Mouse (Mus musculus): ENCODE measurements around the gene Cpeb1. TPM values are rescaled to one million over a fixed set of nuclear protein-coding genes. Genes with fewer than 3 reads are reported as not detected.

The Cpeb1 gene
- polyA plus RNA-seq, 1 experiment from 2014 or later, result 1.4 TPM

- H3K27me3 ChIP-seq (ENCODE audit: control insufficient read depth, insufficient read depth, low read length), result no peaks in the 10 kb centered on the region
- ATAC-seq (ENCODE audit: low FRiP score) (no peak), DNase-seq (ENCODE audit: low spot score, missing footprints) (peak; percentile 90)
- H3K9me3 ChIP-seq (ENCODE audit: control insufficient read depth, low read length), result no peaks in the 10 kb centered on the region
- no peak overlapping the region for H3K4me3 ChIP-seq (ENCODE audit: low read depth, low read length)
- no peak overlapping the region for H3K27ac ChIP-seq (ENCODE audit: low read depth, low read length)
- no peak overlapping the region for H3K4me2 ChIP-seq
- 82% methylated on average over 4 of the region's 4 CpGs for WGBS
- peaks cover 16% of the 10 kb centered on the region; the same call in 1 of the 2 replicates for H3K36me3 ChIP-seq (ENCODE audit: control insufficient read depth, insufficient read depth, low read length)
- no peak overlapping the region for H3K9ac ChIP-seq (ENCODE audit: low read length)
- peaks cover 25% of the 10 kb centered on the region for H3K4me1 ChIP-seq (ENCODE audit: control insufficient read depth, insufficient read depth, low read length)
These were observed 115.5 kb downstream of the Cpeb1 start for GRCm38 (mm10) chr7:81339783-81340182.

DNA sequence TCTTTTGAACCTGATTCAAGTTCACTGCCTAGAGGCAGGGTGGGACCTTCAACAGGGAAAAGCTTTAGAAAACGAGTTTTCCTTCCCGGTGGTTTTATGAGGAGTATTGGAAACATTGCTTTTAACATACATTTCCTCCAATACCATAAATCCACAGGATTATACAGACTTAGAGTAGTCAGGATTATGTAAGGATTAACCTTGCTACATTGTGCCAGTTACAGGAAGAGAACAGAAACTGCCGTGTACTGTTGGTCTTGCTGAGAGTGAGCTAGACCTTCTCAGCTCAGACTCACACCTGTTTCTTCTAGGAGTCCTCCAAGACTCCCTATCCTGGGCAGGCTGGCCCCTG lies 116.8 kb downstream of the Cpeb1 start:
- Histone ChIP-seq H3K9me3 (ENCODE audit: control insufficient read depth, low read length) (no peaks in the 10 kb centered on the region), H3K36me3 (ENCODE audit: control insufficient read depth, insufficient read depth, low read length) (peaks cover 16% of the 10 kb centered on the region; the same call in 1 of the 2 replicates), H3K27me3 (ENCODE audit: control insufficient read depth, insufficient read depth, low read length) (no peaks in the 10 kb centered on the region), H3K27ac (ENCODE audit: low read depth, low read length) (no peak overlapping the region), H3K4me2 (no peak overlapping the region), H3K4me3 (ENCODE audit: low read depth, low read length) (no peak overlapping the region), H3K4me1 (ENCODE audit: control insufficient read depth, insufficient read depth, low read length) (peaks cover 19% of the 10 kb centered on the region), H3K9ac (ENCODE audit: low read length) (no peak overlapping the region)
- no peak for ATAC-seq (ENCODE audit: low FRiP score)
- DNase-seq (ENCODE audit: low spot score, missing footprints), result peak; percentile 75
- WGBS, result 82% methylated on average over 3 of the region's 3 CpGs

DNA sequence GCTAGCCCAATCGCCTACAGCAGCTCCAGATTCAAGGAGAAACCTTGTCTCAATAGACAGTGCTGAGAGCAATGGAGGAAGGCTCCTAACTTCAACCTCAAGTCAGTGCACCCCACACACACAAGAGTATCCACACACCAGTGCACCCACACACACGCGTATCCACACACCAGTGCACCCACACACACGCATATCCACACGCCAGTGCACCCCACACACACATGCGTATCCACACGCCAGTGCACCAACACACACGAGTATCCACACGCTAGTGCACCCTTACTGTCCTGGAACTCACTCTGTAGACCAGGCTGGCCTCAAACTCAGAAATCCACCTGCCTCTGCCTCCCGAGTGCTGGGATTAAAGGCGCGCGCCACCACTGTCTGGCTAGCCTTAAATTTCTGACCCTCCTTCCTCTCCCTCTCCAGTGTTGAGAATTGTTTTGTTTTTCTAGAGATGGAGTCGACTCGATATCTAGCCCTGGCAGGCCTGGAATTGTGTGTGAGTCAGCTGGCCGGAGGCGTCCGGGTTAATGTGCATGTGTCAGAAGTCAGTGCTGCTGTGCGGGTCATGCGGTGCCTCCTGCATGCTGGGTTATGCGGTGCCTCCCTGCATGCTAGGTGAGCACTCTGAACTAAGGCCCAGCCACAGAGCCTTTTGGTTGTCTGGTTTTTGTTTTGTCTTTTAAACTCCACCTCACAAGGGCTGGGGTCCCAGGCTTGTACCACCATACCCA lies 117.3 kb downstream of the Cpeb1 start:
- peaks cover 16% of the 10 kb centered on the region; the same call in 1 of the 2 replicates for H3K36me3 ChIP-seq (ENCODE audit: control insufficient read depth, insufficient read depth, low read length)
- ATAC-seq (ENCODE audit: low FRiP score) (no peak), DNase-seq (ENCODE audit: low spot score, missing footprints) (peak; percentile 45)
- no peaks in the 10 kb centered on the region for H3K27me3 ChIP-seq (ENCODE audit: control insufficient read depth, insufficient read depth, low read length)
- no peak overlapping the region for H3K27ac ChIP-seq (ENCODE audit: low read depth, low read length)
- H3K9me3 ChIP-seq (ENCODE audit: control insufficient read depth, low read length), result no peaks in the 10 kb centered on the region
- H3K4me2 ChIP-seq, result no peak overlapping the region
- H3K4me1 ChIP-seq (ENCODE audit: control insufficient read depth, insufficient read depth, low read length), result peaks cover 14% of the 10 kb centered on the region
- no peak overlapping the region for H3K9ac ChIP-seq (ENCODE audit: low read length)
- no peak overlapping the region for H3K4me3 ChIP-seq (ENCODE audit: low read depth, low read length)
- WGBS, result 97% methylated on average over 21 of the region's 21 CpGs

DNA sequence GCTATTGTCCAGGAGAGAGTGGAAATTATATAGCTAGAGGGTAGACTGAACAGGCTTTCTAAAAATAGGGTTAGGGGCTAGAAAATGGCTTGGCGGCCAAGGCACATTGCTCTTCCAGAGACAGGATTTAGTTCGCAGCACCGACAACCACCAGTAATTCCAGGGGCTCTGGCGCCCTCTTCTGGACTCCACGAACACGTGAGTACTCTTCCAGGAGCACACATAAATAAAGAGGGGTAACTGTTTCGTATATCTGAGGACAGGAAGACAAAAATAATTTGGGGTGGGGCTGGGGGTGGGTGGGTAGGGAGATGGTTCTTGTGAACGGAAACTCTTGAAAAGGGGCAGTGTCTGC lies 118.9 kb downstream of the Cpeb1 start:
- Histone ChIP-seq H3K9me3 (ENCODE audit: control insufficient read depth, low read length) (no peaks in the 10 kb centered on the region), H3K4me1 (ENCODE audit: control insufficient read depth, insufficient read depth, low read length) (peaks cover 13% of the 10 kb centered on the region), H3K27ac (ENCODE audit: low read depth, low read length) (peak overlapping the region; percentile 79; the same call in 1 of the 2 replicates), H3K27me3 (ENCODE audit: control insufficient read depth, insufficient read depth, low read length) (no peaks in the 10 kb centered on the region), H3K4me2 (peak overlapping the region; percentile 22; the same call in 1 of the 2 replicates), H3K4me3 (ENCODE audit: low read depth, low read length) (no peak overlapping the region), H3K9ac (ENCODE audit: low read length) (peak overlapping the region; percentile 54; the same call in 1 of the 2 replicates), H3K36me3 (ENCODE audit: control insufficient read depth, insufficient read depth, low read length) (peaks cover 17% of the 10 kb centered on the region; the same call in 1 of the 2 replicates)
- no peak for ATAC-seq (ENCODE audit: low FRiP score)
- DNase-seq (ENCODE audit: low spot score, missing footprints), result peak; percentile 93
- WGBS, result 32% methylated on average over 8 of the region's 8 CpGs

DNA sequence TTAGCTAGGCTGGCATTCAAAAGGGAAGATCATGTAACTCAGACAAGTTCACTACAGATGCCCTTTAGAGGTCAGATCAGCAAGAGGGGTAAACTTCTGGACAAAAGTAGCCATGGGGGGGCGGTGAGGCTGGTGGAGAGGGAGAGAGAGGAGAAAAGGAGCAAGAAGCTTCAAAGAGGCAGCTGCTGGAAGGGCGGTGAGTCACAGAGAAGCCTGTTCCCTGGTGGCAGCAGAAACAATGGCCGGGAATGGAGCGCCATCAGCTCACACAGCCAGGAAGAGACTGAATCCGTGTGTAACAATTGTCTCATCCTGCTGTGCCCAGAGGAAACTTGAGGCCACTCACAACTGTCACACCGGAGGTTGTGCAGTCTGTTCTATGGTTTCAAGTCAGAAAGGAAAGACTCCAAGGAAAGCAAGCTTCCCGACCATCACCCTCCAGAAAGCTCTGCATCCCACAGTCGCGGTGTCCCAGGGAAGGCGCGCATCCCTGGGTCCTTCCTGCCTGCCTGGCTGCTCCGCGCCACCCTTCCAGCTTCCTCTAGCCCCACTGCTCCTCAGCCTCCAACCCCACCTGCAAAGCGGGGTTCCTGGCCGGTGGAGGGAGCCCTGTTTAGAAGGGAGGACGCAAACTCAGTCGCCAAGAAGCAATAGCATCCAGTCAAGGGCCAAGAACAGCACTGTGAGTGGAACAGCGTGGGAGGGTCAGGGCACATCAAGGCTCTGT lies 119.4 kb downstream of the Cpeb1 start:
- ATAC-seq (ENCODE audit: low FRiP score) (peak; percentile 67), DNase-seq (ENCODE audit: low spot score, missing footprints) (peak; percentile 92)
- Histone ChIP-seq H3K27me3 (ENCODE audit: control insufficient read depth, insufficient read depth, low read length) (no peaks in the 10 kb centered on the region), H3K27ac (ENCODE audit: low read depth, low read length) (peak overlapping the region; percentile 79), H3K9ac (ENCODE audit: low read length) (peak overlapping the region; percentile 54), H3K9me3 (ENCODE audit: control insufficient read depth, low read length) (no peaks in the 10 kb centered on the region), H3K36me3 (ENCODE audit: control insufficient read depth, insufficient read depth, low read length) (peaks cover 15% of the 10 kb centered on the region; the same call in 1 of the 2 replicates), H3K4me2 (peak overlapping the region; percentile 22; the same call in 1 of the 2 replicates), H3K4me1 (ENCODE audit: control insufficient read depth, insufficient read depth, low read length) (peaks cover 15% of the 10 kb centered on the region), H3K4me3 (ENCODE audit: low read depth, low read length) (no peak overlapping the region)
- WGBS, result 46% methylated on average over 18 of the region's 18 CpGs

DNA sequence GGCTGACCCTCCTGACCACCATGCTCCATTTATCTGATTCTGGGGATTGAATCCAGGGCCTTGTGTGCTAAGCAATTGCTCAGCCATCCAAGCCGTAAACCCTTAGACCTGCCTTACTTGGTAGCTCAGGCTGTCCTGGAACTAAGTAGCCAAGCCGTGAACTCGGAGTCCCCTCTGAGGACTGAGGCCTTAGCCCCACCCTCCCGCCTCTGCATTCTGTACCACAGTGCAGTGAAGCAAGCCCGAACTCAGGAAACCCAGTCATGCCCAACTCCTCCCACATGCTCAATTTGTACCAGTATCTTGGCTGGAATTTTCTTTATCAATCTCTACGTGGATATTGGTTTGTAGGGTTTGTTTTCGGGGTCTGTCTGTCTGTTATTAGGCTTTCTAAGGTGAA lies 123.4 kb downstream of the Cpeb1 start:
- Histone ChIP-seq H3K4me2 (no peak overlapping the region), H3K4me1 (ENCODE audit: control insufficient read depth, insufficient read depth, low read length) (peaks cover 17% of the 10 kb centered on the region), H3K27me3 (ENCODE audit: control insufficient read depth, insufficient read depth, low read length) (no peaks in the 10 kb centered on the region), H3K4me3 (ENCODE audit: low read depth, low read length) (no peak overlapping the region), H3K27ac (ENCODE audit: low read depth, low read length) (no peak overlapping the region), H3K36me3 (ENCODE audit: control insufficient read depth, insufficient read depth, low read length) (0 out of 2 replicates have a peak, but pooled peaks cover 4% of the 10 kb centered on the region), H3K9ac (ENCODE audit: low read length) (no peak overlapping the region), H3K9me3 (ENCODE audit: control insufficient read depth, low read length) (no peaks in the 10 kb centered on the region)
- 80% methylated on average over 7 of the region's 7 CpGs for WGBS
- ATAC-seq (ENCODE audit: low FRiP score) (0 out of 2 replicates have a peak, but pooled peaks have one; percentile 31), DNase-seq (ENCODE audit: low spot score, missing footprints) (peak; percentile 72)

- Histone ChIP-seq H3K9me3 (ENCODE audit: control insufficient read depth, low read length) (no peaks in the 10 kb centered on the region), H3K27me3 (ENCODE audit: control insufficient read depth, insufficient read depth, low read length) (no peaks in the 10 kb centered on the region), H3K36me3 (ENCODE audit: control insufficient read depth, insufficient read depth, low read length) (0 out of 2 replicates have a peak, but pooled peaks cover 4% of the 10 kb centered on the region), H3K27ac (ENCODE audit: low read depth, low read length) (peak overlapping the region; percentile 22; the same call in 1 of the 2 replicates), H3K4me2 (no peak overlapping the region), H3K9ac (ENCODE audit: low read length) (no peak overlapping the region), H3K4me3 (ENCODE audit: low read depth, low read length) (no peak overlapping the region), H3K4me1 (ENCODE audit: control insufficient read depth, insufficient read depth, low read length) (peaks cover 12% of the 10 kb centered on the region; the same call in 1 of the 2 replicates)
- ATAC-seq (ENCODE audit: low FRiP score) (peak; percentile 45; the same call in 1 of the 2 replicates), DNase-seq (ENCODE audit: low spot score, missing footprints) (peak; percentile 82)
- 12% methylated on average over 3 of the region's 3 CpGs for WGBS
These were observed 124.5 kb downstream of the Cpeb1 start for GRCm38 (mm10) chr7:81330767-81331166.

DNA sequence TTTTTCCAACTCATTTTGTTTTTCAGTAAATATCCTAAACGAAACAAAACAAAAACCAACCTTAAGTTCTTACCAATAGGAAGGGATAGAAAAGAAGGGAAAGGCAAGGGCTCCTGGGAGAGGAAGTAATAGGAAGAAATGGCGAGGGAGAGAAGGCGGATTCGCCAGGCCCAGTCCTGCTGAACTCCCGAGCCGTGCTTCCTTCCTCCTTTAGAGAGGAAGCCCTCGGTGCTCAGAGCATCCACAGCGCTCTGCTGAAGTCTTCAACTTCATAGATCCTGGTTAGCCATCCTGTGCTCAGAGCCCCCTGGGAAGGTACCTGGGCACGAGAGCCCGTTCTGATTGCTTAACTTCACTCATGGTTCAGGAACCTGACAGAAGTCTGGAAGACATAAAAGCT lies 127.6 kb downstream of the Cpeb1 start:
- H3K9me3 ChIP-seq (ENCODE audit: control insufficient read depth, low read length), result no peaks in the 10 kb centered on the region
- H3K27ac ChIP-seq (ENCODE audit: low read depth, low read length), result no peak overlapping the region
- H3K36me3 ChIP-seq (ENCODE audit: control insufficient read depth, insufficient read depth, low read length), result 0 out of 2 replicates have a peak, but pooled peaks cover 3% of the 10 kb centered on the region
- no peak overlapping the region for H3K4me3 ChIP-seq (ENCODE audit: low read depth, low read length)
- DNase-seq (ENCODE audit: low spot score, missing footprints) (peak; percentile 82), ATAC-seq (ENCODE audit: low FRiP score) (no peak)
- H3K4me2 ChIP-seq, result no peak overlapping the region
- no peaks in the 10 kb centered on the region for H3K27me3 ChIP-seq (ENCODE audit: control insufficient read depth, insufficient read depth, low read length)
- no peak overlapping the region for H3K9ac ChIP-seq (ENCODE audit: low read length)
- 79% methylated on average over 10 of the region's 10 CpGs for WGBS
- H3K4me1 ChIP-seq (ENCODE audit: control insufficient read depth, insufficient read depth, low read length), result peaks cover 6% of the 10 kb centered on the region; the same call in 1 of the 2 replicates

GRCm38 (mm10) chr7:81326859-81327258 lies 128.4 kb downstream of the Cpeb1 start:
- Histone ChIP-seq H3K4me3 (ENCODE audit: low read depth, low read length) (no peak overlapping the region), H3K27ac (ENCODE audit: low read depth, low read length) (no peak overlapping the region), H3K9me3 (ENCODE audit: control insufficient read depth, low read length) (no peaks in the 10 kb centered on the region), H3K27me3 (ENCODE audit: control insufficient read depth, insufficient read depth, low read length) (no peaks in the 10 kb centered on the region), H3K9ac (ENCODE audit: low read length) (no peak overlapping the region), H3K4me1 (ENCODE audit: control insufficient read depth, insufficient read depth, low read length) (peaks cover 6% of the 10 kb centered on the region; the same call in 1 of the 2 replicates), H3K36me3 (ENCODE audit: control insufficient read depth, insufficient read depth, low read length) (no peaks in the 10 kb centered on the region), H3K4me2 (no peak overlapping the region)
- WGBS, result 83% methylated on average over 6 of the region's 6 CpGs
- no peak for ATAC-seq (ENCODE audit: low FRiP score)
- no peak for DNase-seq (ENCODE audit: low spot score, missing footprints)
